Mouse (Mus musculus): ENCODE measurements around the gene 4930512M02Rik.

Gene 4930512M02Rik

GRCm38 (mm10) chr11:11564266-11565044 is 63.2 kb downstream of the 4930512M02Rik start:
- DNase-seq (ENCODE audit: low spot score) = no peak

GRCm38 (mm10) chr11:11561118-11561517 is 66.5 kb downstream of the 4930512M02Rik start:
- no peak for DNase-seq (ENCODE audit: low spot score)

- no peak for DNase-seq (ENCODE audit: low spot score)
Observed at GRCm38 (mm10) chr11:11559099-11559686, 68.4 kb downstream of the 4930512M02Rik start.

GRCm38 (mm10) chr11:11558662-11559061 is 69.0 kb downstream of the 4930512M02Rik start:
- DNase-seq (ENCODE audit: low spot score) = no peak

- DNase-seq (ENCODE audit: low spot score) = no peak
Observed at GRCm38 (mm10) chr11:11557173-11557967, 70.3 kb downstream of the 4930512M02Rik start.

- DNase-seq (ENCODE audit: low spot score) = no peak
Observed at GRCm38 (mm10) chr11:11556186-11556585, 71.4 kb downstream of the 4930512M02Rik start.

GRCm38 (mm10) chr11:11555563-11555962 is 72.1 kb downstream of the 4930512M02Rik start:
- no peak for DNase-seq (ENCODE audit: low spot score)

- DNase-seq (ENCODE audit: low spot score) = no peak
Observed at GRCm38 (mm10) chr11:11547597-11548240, 79.9 kb downstream of the 4930512M02Rik start.

GRCm38 (mm10) chr11:11546903-11547511 is 80.6 kb downstream of the 4930512M02Rik start:
- DNase-seq (ENCODE audit: low spot score) = no peak

GRCm38 (mm10) chr11:11545948-11546347 is 81.7 kb downstream of the 4930512M02Rik start:
- DNase-seq (ENCODE audit: low spot score) = no peak

Data from ovary, adult 18-20 months (tissue).